Mouse (Mus musculus): ENCODE measurements at regions not wholly inside any gene's neighbourhood (a gene's known extent, or its start where the extent isn't known, plus 50 kb on each side); places are given as distances from the start of the nearest gene placed in this dataset.
"Not testable (repeated sequence)": the region's sequence is repeated elsewhere in the genome, so short reads cannot be mapped to it uniquely, and the experiment has no call there.

DNA sequence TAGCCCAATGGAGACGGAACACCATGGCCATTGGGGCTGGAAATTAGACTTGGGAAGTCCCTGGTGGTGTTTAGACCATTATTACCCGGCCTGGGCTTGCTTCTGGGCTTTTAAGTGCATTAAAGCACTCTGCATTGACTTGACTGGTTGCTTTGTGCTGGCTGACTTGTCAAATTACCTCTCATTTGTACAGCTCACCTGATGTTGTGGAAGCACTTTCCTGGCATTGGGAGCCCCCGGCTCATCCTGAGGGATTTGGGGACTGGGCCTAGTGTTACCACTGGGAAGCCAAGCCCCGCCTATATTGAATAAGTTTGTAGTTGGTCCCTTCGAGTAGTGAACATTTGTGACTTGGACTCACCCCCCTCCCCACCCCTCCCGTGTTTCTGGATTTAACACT, 75.5 kb upstream of the Sh3gl3 start:
- Histone ChIP-seq H3K4me2 (no peak overlapping the region), H3K9me3 (replicated peaks) (no peaks in the 10 kb centered on the region), H3K27me3 (replicated peaks) (no peaks in the 10 kb centered on the region), H3K9ac (replicated peaks) (no peak overlapping the region), H3K4me3 (replicated peaks) (no peak overlapping the region), H3K4me1 (no peaks in the 10 kb centered on the region), H3K36me3 (no peaks in the 10 kb centered on the region), H3K27ac (replicated peaks) (no peak overlapping the region)
- 65% methylated on average over 6 of the region's 6 CpGs for WGBS
- no peak for ATAC-seq (ENCODE audit: low FRiP score)

DNA sequence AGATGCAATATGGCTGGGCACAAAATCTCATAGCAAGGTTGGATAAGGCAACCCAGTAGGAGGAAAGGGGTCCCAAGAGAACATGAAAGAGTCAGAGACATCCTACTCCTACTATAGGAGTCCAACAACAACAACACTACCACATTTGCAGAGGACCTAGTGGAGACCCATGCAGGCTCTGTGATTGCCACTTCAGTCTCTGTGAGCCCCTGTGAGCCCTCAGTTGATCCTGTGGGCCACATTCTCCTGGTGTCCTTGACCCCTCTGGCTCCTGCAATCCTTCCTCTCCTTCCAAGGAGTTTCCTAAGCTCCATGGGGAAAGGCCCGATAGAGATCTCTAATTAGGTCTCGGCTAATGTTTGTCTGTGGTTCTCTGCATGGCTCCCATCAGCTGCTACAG, 72.3 kb upstream of the Sh3gl3 start:
- no peak overlapping the region for H3K27ac ChIP-seq (replicated peaks)
- no peak for ATAC-seq (ENCODE audit: low FRiP score)
- no peaks in the 10 kb centered on the region for H3K27me3 ChIP-seq (replicated peaks)
- no peaks in the 10 kb centered on the region for H3K9me3 ChIP-seq (replicated peaks)
- H3K9ac ChIP-seq (replicated peaks): no peak overlapping the region
- no peaks in the 10 kb centered on the region for H3K36me3 ChIP-seq
- 96% methylated on average over 2 of the region's 2 CpGs for WGBS
- no peak overlapping the region for H3K4me2 ChIP-seq
- H3K4me1 ChIP-seq: no peaks in the 10 kb centered on the region
- no peak overlapping the region for H3K4me3 ChIP-seq (replicated peaks)

DNA sequence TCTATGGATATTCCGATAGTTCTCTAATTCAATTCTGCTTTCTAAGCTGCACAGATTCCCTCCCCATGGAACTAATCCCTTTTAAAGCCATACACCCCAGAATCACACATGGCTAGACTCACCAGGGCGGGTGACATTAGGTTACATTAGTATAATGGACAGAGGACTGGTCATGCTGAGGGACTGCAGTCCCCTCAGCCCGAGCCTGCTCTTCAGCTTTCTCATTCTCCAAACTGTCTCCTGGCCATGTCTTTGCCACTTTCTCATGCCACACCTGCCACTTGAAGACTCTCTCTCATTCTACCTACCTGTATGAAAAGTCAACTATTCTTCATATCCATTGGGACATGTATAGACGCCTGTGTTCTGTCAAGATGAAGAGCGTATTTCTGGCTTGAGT, 68.0 kb upstream of the Sh3gl3 start:
- WGBS: 87% methylated on average over 5 of the region's 5 CpGs

DNA sequence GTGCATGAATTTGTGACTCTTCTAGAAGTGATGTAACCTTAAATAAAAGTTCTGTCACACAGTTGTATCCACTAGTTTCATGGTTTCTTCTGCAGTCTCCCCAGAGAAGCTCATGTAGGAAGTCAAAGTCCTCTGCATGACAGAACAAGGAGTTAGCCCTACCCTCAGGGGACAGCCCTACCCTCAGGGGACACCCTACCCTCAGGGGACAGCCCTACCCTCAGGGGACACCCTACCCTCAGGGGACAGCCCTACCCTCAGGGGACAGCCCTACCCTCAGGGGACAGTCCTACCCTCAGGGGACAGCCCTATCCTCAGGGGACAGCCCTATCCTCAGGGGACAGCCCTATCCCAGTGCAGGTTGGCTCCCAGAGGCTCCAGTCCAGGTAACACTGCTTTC, 64.5 kb upstream of the Sh3gl3 start:
- H3K27me3 ChIP-seq (replicated peaks); H3K27ac ChIP-seq (replicated peaks); H3K4me1 ChIP-seq; H3K36me3 ChIP-seq; H3K4me3 ChIP-seq (replicated peaks); H3K9me3 ChIP-seq (replicated peaks); H3K4me2 ChIP-seq; H3K9ac ChIP-seq (replicated peaks); ATAC-seq (ENCODE audit: low FRiP score): not testable (repeated sequence)

More for the DNA sequence above, 68.0 kb upstream of the Sh3gl3 start:
- H3K4me1 ChIP-seq: no peaks in the 10 kb centered on the region
- no peak overlapping the region for H3K27ac ChIP-seq (replicated peaks)
- no peak overlapping the region for H3K9ac ChIP-seq (replicated peaks)
- H3K4me3 ChIP-seq (replicated peaks): no peak overlapping the region
- ATAC-seq (ENCODE audit: low FRiP score): no peak
- H3K4me2 ChIP-seq: no peak overlapping the region
- no peaks in the 10 kb centered on the region for H3K9me3 ChIP-seq (replicated peaks)
- no peaks in the 10 kb centered on the region for H3K36me3 ChIP-seq
- H3K27me3 ChIP-seq (replicated peaks): no peaks in the 10 kb centered on the region

DNA sequence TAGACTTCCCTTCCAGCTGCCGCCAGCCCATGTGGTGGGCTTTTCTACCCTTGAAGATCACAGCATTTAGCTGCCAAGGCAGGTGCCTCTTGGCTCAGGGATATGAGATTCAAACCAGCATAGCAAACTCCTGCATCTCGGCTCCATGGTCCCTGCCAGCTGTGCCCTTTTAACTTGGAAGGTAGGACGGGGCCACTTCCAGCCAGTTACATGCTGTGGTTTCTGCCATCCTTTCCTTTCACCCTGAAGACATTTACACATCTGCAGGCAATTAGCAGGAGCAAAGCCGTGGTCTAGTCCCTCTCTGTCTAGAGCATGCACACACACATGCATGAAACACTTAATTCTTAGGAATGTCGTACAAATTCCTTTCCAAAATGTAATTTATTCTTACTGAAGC, 64.1 kb upstream of the Sh3gl3 start:
- no peaks in the 10 kb centered on the region for H3K4me1 ChIP-seq
- H3K4me3 ChIP-seq (replicated peaks): no peak overlapping the region
- H3K4me2 ChIP-seq: no peak overlapping the region
- H3K36me3 ChIP-seq: no peaks in the 10 kb centered on the region
- WGBS: 73% methylated on average over 5 of the region's 5 CpGs
- H3K27me3 ChIP-seq (replicated peaks): no peaks in the 10 kb centered on the region
- ATAC-seq (ENCODE audit: low FRiP score): no peak
- no peak overlapping the region for H3K9ac ChIP-seq (replicated peaks)
- no peaks in the 10 kb centered on the region for H3K9me3 ChIP-seq (replicated peaks)
- no peak overlapping the region for H3K27ac ChIP-seq (replicated peaks)

DNA sequence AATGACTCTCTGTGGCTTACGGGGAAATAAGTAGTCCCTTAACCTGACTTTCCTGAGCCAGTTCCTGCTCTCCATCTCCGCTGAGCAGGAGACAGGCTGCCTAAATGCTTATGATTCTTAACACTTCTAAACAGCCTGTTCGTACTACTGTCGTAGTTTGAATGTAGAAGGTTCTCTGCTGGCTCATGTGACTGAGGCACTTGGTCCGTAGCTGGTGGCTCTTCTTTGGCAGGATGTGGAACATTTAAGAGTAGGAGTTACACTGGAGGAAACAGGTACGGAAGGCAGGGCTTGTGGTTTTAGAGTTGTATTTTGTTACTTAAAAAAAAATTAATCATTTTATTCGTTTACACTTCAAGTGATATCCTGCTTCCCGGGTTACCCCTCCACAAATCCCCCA, 63.7 kb upstream of the Sh3gl3 start:
- H3K9me3 ChIP-seq (replicated peaks): no peaks in the 10 kb centered on the region
- H3K27me3 ChIP-seq (replicated peaks): no peaks in the 10 kb centered on the region
- H3K4me3 ChIP-seq (replicated peaks): no peak overlapping the region
- H3K4me1 ChIP-seq: no peaks in the 10 kb centered on the region
- ATAC-seq (ENCODE audit: low FRiP score): no peak
- no peaks in the 10 kb centered on the region for H3K36me3 ChIP-seq
- no peak overlapping the region for H3K27ac ChIP-seq (replicated peaks)
- H3K4me2 ChIP-seq: no peak overlapping the region
- WGBS: 78% methylated on average over 8 of the region's 8 CpGs
- no peak overlapping the region for H3K9ac ChIP-seq (replicated peaks)

DNA sequence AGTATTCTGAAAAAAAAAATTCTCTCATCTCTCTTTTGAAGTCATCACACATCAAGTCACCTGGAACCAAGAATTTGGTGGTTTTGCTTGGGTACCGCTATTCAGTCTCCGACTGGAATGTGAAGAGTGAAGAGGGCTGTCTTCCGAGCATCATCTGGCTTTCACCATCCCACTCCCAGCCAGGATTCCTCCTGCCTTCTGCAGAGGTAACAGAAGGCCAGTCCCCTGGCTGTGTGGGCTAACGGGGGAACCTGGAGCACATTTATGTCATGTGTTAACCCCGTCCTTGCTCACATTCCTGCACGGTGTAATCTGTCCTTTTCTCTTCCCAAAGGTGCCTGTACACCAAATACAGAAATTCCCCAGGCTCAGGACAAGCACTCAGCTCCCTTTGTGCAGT, 61.6 kb upstream of the Sh3gl3 start:
- Histone ChIP-seq H3K9me3 (replicated peaks) (no peaks in the 10 kb centered on the region), H3K4me2 (no peak overlapping the region), H3K4me3 (replicated peaks) (no peak overlapping the region), H3K27me3 (replicated peaks) (no peaks in the 10 kb centered on the region), H3K27ac (replicated peaks) (no peak overlapping the region), H3K9ac (replicated peaks) (no peak overlapping the region), H3K36me3 (no peaks in the 10 kb centered on the region), H3K4me1 (no peaks in the 10 kb centered on the region)
- ATAC-seq (ENCODE audit: low FRiP score): no peak
- WGBS: 70% methylated on average over 6 of the region's 6 CpGs

DNA sequence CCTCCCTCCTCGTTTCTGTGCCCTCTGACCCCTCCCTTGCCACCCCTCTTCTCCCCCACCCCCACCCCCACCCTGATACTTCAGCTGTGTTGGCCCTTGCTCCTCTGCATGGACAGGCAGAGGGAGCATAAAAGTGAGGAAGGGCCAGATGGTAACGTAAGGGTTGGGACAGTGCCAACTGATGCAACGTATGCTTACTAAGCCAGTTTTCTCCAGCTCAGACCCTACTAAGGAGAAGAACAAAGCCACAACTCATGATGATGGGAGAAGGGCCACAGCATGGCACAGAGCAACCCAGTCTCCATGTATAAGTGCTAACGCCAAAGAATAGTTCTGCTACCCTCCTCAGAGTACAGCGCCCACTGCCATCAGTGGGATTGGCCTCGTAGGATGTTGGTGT, 58.0 kb upstream of the Sh3gl3 start:
- WGBS: 81% methylated on average over 6 of the region's 6 CpGs

DNA sequence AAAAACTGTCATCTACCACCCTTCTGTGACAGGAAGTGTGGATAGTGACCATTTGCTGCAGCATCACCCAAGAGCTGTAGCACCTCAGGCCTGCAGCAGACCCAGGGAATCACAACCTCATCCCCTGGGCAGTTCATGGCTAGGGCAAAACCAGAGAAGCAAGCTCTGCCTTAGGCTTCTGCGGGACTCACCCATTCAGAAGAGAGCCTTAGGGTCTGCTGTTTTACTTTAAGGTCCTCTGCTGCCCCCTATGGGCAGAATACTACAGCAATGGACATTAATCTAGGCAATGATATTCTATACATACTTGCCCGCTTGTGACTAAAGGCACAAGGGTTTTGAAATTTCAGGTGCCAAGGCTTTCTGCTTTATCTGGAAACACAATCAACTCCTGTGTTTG, 54.4 kb upstream of the Sh3gl3 start:
- no peak overlapping the region for H3K4me2 ChIP-seq
- peak; percentile 78 for ATAC-seq (ENCODE audit: low FRiP score)
- no peaks in the 10 kb centered on the region for H3K36me3 ChIP-seq
- no peak overlapping the region for H3K4me3 ChIP-seq (replicated peaks)
- H3K9ac ChIP-seq (replicated peaks): no peak overlapping the region
- H3K27ac ChIP-seq (replicated peaks): no peak overlapping the region
- H3K27me3 ChIP-seq (replicated peaks): no peaks in the 10 kb centered on the region
- no peaks in the 10 kb centered on the region for H3K4me1 ChIP-seq
- H3K9me3 ChIP-seq (replicated peaks): no peaks in the 10 kb centered on the region
- WGBS: 16% methylated on average over 2 of the region's 2 CpGs

More for the DNA sequence above, 58.0 kb upstream of the Sh3gl3 start:
- Histone ChIP-seq H3K9ac (replicated peaks) (no peak overlapping the region), H3K4me3 (replicated peaks) (no peak overlapping the region), H3K4me1 (no peaks in the 10 kb centered on the region), H3K27ac (replicated peaks) (no peak overlapping the region), H3K9me3 (replicated peaks) (no peaks in the 10 kb centered on the region), H3K27me3 (replicated peaks) (no peaks in the 10 kb centered on the region), H3K4me2 (no peak overlapping the region), H3K36me3 (no peaks in the 10 kb centered on the region)
- no peak for ATAC-seq (ENCODE audit: low FRiP score)

DNA sequence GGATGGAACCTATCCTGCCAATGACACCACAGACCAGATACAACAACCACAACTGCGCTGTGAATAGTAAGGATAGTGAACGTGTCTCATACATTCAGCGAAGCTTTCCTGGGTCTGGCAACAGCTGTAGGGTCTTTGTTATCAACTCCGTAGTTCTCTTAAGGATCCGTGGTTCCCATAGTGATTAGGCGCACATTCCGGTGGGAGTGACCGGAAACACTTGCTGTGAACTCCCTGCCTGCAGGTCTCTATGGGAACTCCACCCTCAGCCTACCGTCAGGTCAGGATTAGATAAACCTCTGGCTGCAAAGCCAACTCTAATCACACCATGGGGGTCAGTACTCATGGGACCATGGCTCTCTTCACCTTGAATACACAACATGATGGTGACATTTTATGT, 53.8 kb upstream of the Sh3gl3 start:
- Histone ChIP-seq H3K9ac (replicated peaks) (no peak overlapping the region), H3K4me2 (no peak overlapping the region), H3K27me3 (replicated peaks) (no peaks in the 10 kb centered on the region), H3K4me3 (replicated peaks) (no peak overlapping the region), H3K27ac (replicated peaks) (no peak overlapping the region), H3K4me1 (no peaks in the 10 kb centered on the region), H3K36me3 (no peaks in the 10 kb centered on the region), H3K9me3 (replicated peaks) (no peaks in the 10 kb centered on the region)
- WGBS: 50% methylated on average over 9 of the region's 9 CpGs
- ATAC-seq (ENCODE audit: low FRiP score): no peak

DNA sequence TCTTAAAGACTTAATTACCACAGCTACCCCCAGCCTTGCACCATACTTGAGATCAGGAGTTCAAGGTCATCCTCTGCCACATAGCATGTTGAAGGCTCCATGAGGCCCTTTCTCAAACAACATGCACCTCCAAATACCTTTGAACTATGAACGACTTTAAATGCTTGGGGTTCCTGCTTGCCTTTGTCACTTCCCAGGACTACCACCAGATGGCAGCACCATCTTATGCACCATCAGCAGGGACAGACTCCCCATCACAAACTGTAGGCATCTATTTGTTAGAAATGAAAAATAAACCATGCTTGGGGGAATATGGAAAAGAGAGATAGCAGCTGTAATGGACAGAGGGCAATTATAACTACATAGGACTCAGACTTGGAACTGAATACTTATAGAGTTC, 51.9 kb upstream of the Sh3gl3 start:
- Histone ChIP-seq H3K9ac (replicated peaks) (no peak overlapping the region), H3K4me1 (no peaks in the 10 kb centered on the region), H3K36me3 (no peaks in the 10 kb centered on the region), H3K27me3 (replicated peaks) (no peaks in the 10 kb centered on the region), H3K9me3 (replicated peaks) (no peaks in the 10 kb centered on the region), H3K27ac (replicated peaks) (no peak overlapping the region), H3K4me2 (no peak overlapping the region), H3K4me3 (replicated peaks) (no peak overlapping the region)
- 0% methylated on average over 1 of the region's 1 CpGs for WGBS
- no peak; the same call in 1 of the 2 replicates for ATAC-seq (ENCODE audit: low FRiP score)
